Mouse (Mus musculus) hindbrain, embryonic 15.5 days (tissue): ENCODE data around the gene Prkrip1. TPM values are rescaled to one million over a fixed set of nuclear protein-coding genes. Genes with fewer than 3 reads are reported as not detected.

Experiments used
- polyA plus RNA-seq: library from polyadenylated mRNA; unstranded; fragments of >200 nt; fragmentation: Nextera tagmentation; extraction: Ambion mirVana; gene quantifications from 2 replicates; pipeline ENCODE4 v1.2.1, GENCODE M21; 2015

The Prkrip1 gene
- polyA plus RNA-seq, 1 experiment from 2014 or later: 61.2 TPM

Other genes starting within 250 kb of the Prkrip1 start
- 1.9 and 2.6 TPM in 2 replicates for gene Ssc4d, start 224.4 kb downstream of the Prkrip1 start, polyA plus RNA-seq
- 0.21 and 0.37 TPM in 2 replicates for gene Zp3, start 218.9 kb downstream of the Prkrip1 start, polyA plus RNA-seq
- gene Dtx2, start 204.2 kb downstream of the Prkrip1 start, polyA plus RNA-seq: 25.6 and 26.3 TPM in 2 replicates
- gene Upk3b, start 160.5 kb downstream of the Prkrip1 start, polyA plus RNA-seq: not detected in 2 replicates
- gene Upk3bl, start 144.5 kb downstream of the Prkrip1 start, polyA plus RNA-seq: 0.22 and 0.43 TPM in 2 replicates
- 21.5 and 23.0 TPM in 2 replicates for gene Rasa4, start 115.0 kb downstream of the Prkrip1 start, polyA plus RNA-seq
- gene Polr2j, start 82.3 kb downstream of the Prkrip1 start, polyA plus RNA-seq: 206 and 213 TPM in 2 replicates
- gene Lrwd1, start 62.9 kb downstream of the Prkrip1 start, polyA plus RNA-seq: 24.6 and 25.9 TPM in 2 replicates
- 18.8 and 22.0 TPM in 2 replicates for gene Alkbh4, start 62.8 kb downstream of the Prkrip1 start, polyA plus RNA-seq
- gene Orai2, start 28.2 kb downstream of the Prkrip1 start, polyA plus RNA-seq: 40.9 and 47.9 TPM in 2 replicates
- 23.3 and 27.1 TPM in 2 replicates for gene Sh2b2, start 47.6 kb upstream of the Prkrip1 start, polyA plus RNA-seq